ENCODE assay signal across 17 mouse cellular contexts in genomic region chr3:50639907-50640323, GRCm38 (mm10).
DNase-seq lines count a peak whose midpoint lies in the region; ATAC-seq and TF ChIP-seq lines count a peak whose summit lies in the region.
"Had no signal": no experiment of that assay in that cellular context is flagged by ENCODE, and none has a peak within 500 bp of the region (broad histone marks: within the 10 kb centered on the region; RNA-seq: fewer than 3 reads in every experiment).

No protein-coding gene starts in this region.

- DNase-seq in hindbrain, postnatal 0 days (ENCODE audit: low spot score) = peak; percentile 15
- peak; percentile 63 for DNase-seq in retina, embryonic 14.5 days (ENCODE audit: low spot score)
- no peak for DNase-seq in kidney, adult 8-10 months
- DNase-seq in testis, postnatal 14 days (ENCODE audit: low spot score) = no peak
- DNase-seq: adrenal gland, postnatal 10 days; cerebellum, postnatal 10 days; embryo, embryonic 11 days; gastrocnemius, postnatal 14 days; lung, postnatal 36 days had no signal

- H3K4me2 ChIP-seq in hindbrain, postnatal 0 days (ENCODE audit: low read depth, low read length) = 0 out of 2 replicates have a peak overlapping the region, but pooled peaks have one; percentile 19
- no peak overlapping the region for H3K4me2 ChIP-seq in hindbrain, embryonic 12.5 days (replicated peaks)
- peak overlapping the region; percentile 39 for H3K4me2 ChIP-seq in embryonic facial prominence, embryonic 13.5 days
- H3K4me2 ChIP-seq in forebrain, embryonic 16.5 days (ENCODE audit: low read length) = peak overlapping the region; percentile 41
- H3K4me2 ChIP-seq: limb, embryonic 12.5 days; neural tube, embryonic 13.5 days had no signal

- no peak for TF ChIP-seq CTCF in hindbrain, postnatal 0 days (IDR thresholded peaks at IDR 0.05; ENCODE audit: low read depth)

- no peak overlapping the region for H3K4me3 ChIP-seq in hindbrain, postnatal 0 days (ENCODE audit: low read length)
- no peak overlapping the region for H3K4me3 ChIP-seq in hindbrain, embryonic 12.5 days
- H3K4me3 ChIP-seq in embryonic facial prominence, embryonic 13.5 days = peak overlapping the region; percentile 1; the same call in 1 of the 2 replicates
- H3K4me3 ChIP-seq in forebrain, embryonic 16.5 days (replicated peaks; ENCODE audit: low read length) = peak overlapping the region; percentile 20
- H3K4me3 ChIP-seq: left cerebral cortex, adult 2 months; limb, embryonic 12.5 days; neural tube, embryonic 13.5 days had no signal

- H3K4me1 ChIP-seq in hindbrain, postnatal 0 days (ENCODE audit: insufficient read depth, low read length) = no peaks in the 10 kb centered on the region
- H3K4me1 ChIP-seq in hindbrain, embryonic 12.5 days = no peaks in the 10 kb centered on the region
- no peaks in the 10 kb centered on the region for H3K4me1 ChIP-seq in embryonic facial prominence, embryonic 13.5 days
- peaks cover 7% of the 10 kb centered on the region for H3K4me1 ChIP-seq in forebrain, embryonic 16.5 days (replicated peaks; ENCODE audit: control insufficient read depth, insufficient read depth, low read length)
- H3K4me1 ChIP-seq: limb, embryonic 12.5 days had no signal

- ATAC-seq in hindbrain, postnatal 0 days = no peak
- no peak for ATAC-seq in hindbrain, embryonic 12.5 days (ENCODE audit: low FRiP score)
- ATAC-seq in embryonic facial prominence, embryonic 13.5 days (ENCODE audit: insufficient number of reproducible peaks, insufficient read depth, low FRiP score, low TSS enrichment, low read depth) = no peak
- peak; percentile 67 for ATAC-seq in forebrain, embryonic 16.5 days
- ATAC-seq: inflammation-experienced regulatory T-cells, adult 6 months had no signal

- no peaks in the 10 kb centered on the region for H3K27me3 ChIP-seq in hindbrain, postnatal 0 days (ENCODE audit: insufficient read depth, low read length)
- H3K27me3 ChIP-seq in hindbrain, embryonic 12.5 days = no peaks in the 10 kb centered on the region; the same call in 1 of the 2 replicates
- no peaks in the 10 kb centered on the region for H3K27me3 ChIP-seq in embryonic facial prominence, embryonic 13.5 days
- no peaks in the 10 kb centered on the region for H3K27me3 ChIP-seq in forebrain, embryonic 16.5 days (replicated peaks; ENCODE audit: control insufficient read depth, insufficient read depth, low read length)
- H3K27me3 ChIP-seq: limb, embryonic 12.5 days; neural tube, embryonic 13.5 days had no signal

- 48% methylated on average over 12 of the region's 12 CpGs for WGBS in hindbrain, postnatal 0 days
- WGBS in hindbrain, embryonic 12.5 days = 68% methylated on average over 12 of the region's 12 CpGs
- 50% methylated on average over 12 of the region's 12 CpGs for WGBS in embryonic facial prominence, embryonic 13.5 days
- WGBS in forebrain, embryonic 16.5 days = 15% methylated on average over 12 of the region's 12 CpGs

- no peak overlapping the region for H3K27ac ChIP-seq in hindbrain, postnatal 0 days
- H3K27ac ChIP-seq in hindbrain, embryonic 12.5 days = no peak overlapping the region
- H3K27ac ChIP-seq in embryonic facial prominence, embryonic 13.5 days = no peak overlapping the region
- H3K27ac ChIP-seq in forebrain, embryonic 16.5 days (ENCODE audit: low read length) = no peak overlapping the region
- H3K27ac ChIP-seq: left cerebral cortex, adult 2 months; limb, embryonic 12.5 days; neural tube, embryonic 13.5 days had no signal

- no peaks in the 10 kb centered on the region for H3K9me3 ChIP-seq in hindbrain, postnatal 0 days (ENCODE audit: low read length)
- no peaks in the 10 kb centered on the region for H3K9me3 ChIP-seq in hindbrain, embryonic 12.5 days (replicated peaks)
- no peaks in the 10 kb centered on the region for H3K9me3 ChIP-seq in embryonic facial prominence, embryonic 13.5 days
- no peaks in the 10 kb centered on the region for H3K9me3 ChIP-seq in forebrain, embryonic 16.5 days (ENCODE audit: control insufficient read depth, low read length)
- H3K9me3 ChIP-seq: G1E; neural tube, embryonic 13.5 days had no signal

- no peak overlapping the region for H3K9ac ChIP-seq in hindbrain, postnatal 0 days (replicated peaks; ENCODE audit: low read length)
- no peak overlapping the region for H3K9ac ChIP-seq in hindbrain, embryonic 12.5 days
- no peak overlapping the region for H3K9ac ChIP-seq in embryonic facial prominence, embryonic 13.5 days
- no peak overlapping the region for H3K9ac ChIP-seq in forebrain, embryonic 16.5 days (replicated peaks; ENCODE audit: low read depth, low read length)
- H3K9ac ChIP-seq: limb, embryonic 12.5 days; neural tube, embryonic 13.5 days had no signal

- no peaks in the 10 kb centered on the region for H3K36me3 ChIP-seq in hindbrain, postnatal 0 days (ENCODE audit: insufficient read depth, low read length)
- H3K36me3 ChIP-seq in hindbrain, embryonic 12.5 days = no peaks in the 10 kb centered on the region
- H3K36me3 ChIP-seq in embryonic facial prominence, embryonic 13.5 days = no peaks in the 10 kb centered on the region
- H3K36me3 ChIP-seq in forebrain, embryonic 16.5 days (ENCODE audit: control insufficient read depth, insufficient read depth) = no peaks in the 10 kb centered on the region
- H3K36me3 ChIP-seq: G1E; limb, embryonic 12.5 days; neural tube, embryonic 13.5 days had no signal

Comparison
In these comparisons a context has a peak if more than half of its experiments do, and no peak if none do; other contexts are left out.
1. DNase-seq: peak in hindbrain, postnatal 0 days (single experiment) and retina, embryonic 14.5 days (single experiment); none in kidney, adult 8-10 months (0 of 2) and testis, postnatal 14 days (single experiment).
2. H3K4me3 ChIP-seq: peak in embryonic facial prominence, embryonic 13.5 days (single experiment) and forebrain, embryonic 16.5 days (single experiment); none in hindbrain, postnatal 0 days (single experiment) and hindbrain, embryonic 12.5 days (single experiment).